Mouse (Mus musculus) left cerebral cortex, postnatal 25 days (tissue): ENCODE data around the gene Dnaic2. TPM values are rescaled to one million over a fixed set of nuclear protein-coding genes. Genes with fewer than 3 reads are reported as not detected.

Experiments used
- DNase-seq, 2 experiments: peaks; one replicate each; pipeline ENCODE4 v3.0.0; 2022; ENCODE audit warnings: low spot score in 2 of 2, mixed read lengths in 1 of 2
- intact Hi-C: fragments of 180-260 bp; cut with DNase I; formaldehyde crosslinking; loops from one replicate; pipeline ENCODE4 v1.15.1; 2025
- total RNA-seq, 2 experiments: library from RNA; stranded (reverse); gene quantifications; 2 replicates each; pipeline ENCODE4 v1.2.3; 2021

The Dnaic2 gene
- total RNA-seq, 2 experiments from 2014 or later: 0.62 to 1.4 TPM

DNA sequence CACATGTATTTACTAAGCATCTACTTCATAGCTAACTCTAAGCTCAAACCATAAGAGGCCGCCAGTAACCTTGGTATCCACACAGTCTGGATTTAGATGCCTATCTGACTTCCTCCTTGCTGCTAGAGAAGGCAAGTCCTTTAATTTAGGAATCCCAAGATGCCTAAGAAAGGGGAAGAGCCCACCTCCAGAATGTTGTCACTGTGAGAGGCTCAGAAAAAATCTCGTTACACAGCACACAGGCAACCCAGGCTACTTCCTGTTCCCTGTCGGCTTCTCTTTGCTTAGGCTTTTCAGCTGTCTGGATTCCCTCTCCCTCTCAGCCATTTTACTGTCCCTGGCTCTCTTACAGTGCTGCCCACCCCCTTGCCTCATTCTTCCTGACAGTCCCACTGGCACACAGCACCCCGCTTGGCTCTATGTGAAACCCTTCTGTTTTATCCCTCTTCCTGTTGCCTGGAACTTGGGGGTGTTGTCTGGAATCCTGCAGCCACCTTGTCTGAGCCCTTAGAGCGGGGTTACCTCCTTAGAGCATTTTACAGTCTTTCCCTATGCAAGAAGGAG is 65.8 kb downstream of the Dnaic2 start:
- peak in 1 of 2 experiments; percentile 60 for DNase-seq
- intact Hi-C loops: loop anchor here (5.0 kb wide), 1 partner anchor 126 kb away; the partner anchor contains the start of gene Rpl38

- no peak for DNase-seq
- intact Hi-C loops: loop anchor here (5.0 kb wide), 1 partner anchor 127 kb away; the partner anchor contains the start of gene Rpl38
Observed at GRCm38 (mm10) chr11:114793868-114794545, 66.8 kb downstream of the Dnaic2 start.

GRCm38 (mm10) chr11:114794691-114795090 is 67.5 kb downstream of the Dnaic2 start:
- intact Hi-C loops: loop anchor here (1.0 to 5.0 kb wide), 3 partner anchors 28 to 127 kb away; partner anchors contain the start of genes Rpl38 and Ttyh2
- no peak for DNase-seq

- intact Hi-C loops: loop anchor here (1.0 to 5.0 kb wide), 2 partner anchors 27 to 118 kb away; partner anchors contain the start of gene Ttyh2
- peak; percentile 90 to 98 for DNase-seq
Observed at GRCm38 (mm10) chr11:114795231-114795746, 68.1 kb downstream of the Dnaic2 start.

GRCm38 (mm10) chr11:114795848-114796322 is 68.7 kb downstream of the Dnaic2 start, which contains the start of gene Btbd17:
Gene Btbd17 (minus strand): TSS chr11:114795945.
- peak; percentile 37 to 71 for DNase-seq
- intact Hi-C loops: loop anchor here (1.0 to 5.0 kb wide), 2 partner anchors 26 to 119 kb away; partner anchors contain the start of gene Ttyh2

GRCm38 (mm10) chr11:114797176-114797575 is 70.0 kb downstream of the Dnaic2 start:
- intact Hi-C loops: loop anchor here (5.0 kb wide), 1 partner anchor 120 kb away; the partner anchor contains the start of gene Ttyh2

GRCm38 (mm10) chr11:114797981-114798380 is 70.8 kb downstream of the Dnaic2 start:
- intact Hi-C loops: loop anchor here (5.0 kb wide), 1 partner anchor 121 kb away; the partner anchor contains the start of gene Ttyh2
- no peak for DNase-seq

More at GRCm38 (mm10) chr11:114797176-114797575, 70.0 kb downstream of the Dnaic2 start:
- no peak for DNase-seq

DNA sequence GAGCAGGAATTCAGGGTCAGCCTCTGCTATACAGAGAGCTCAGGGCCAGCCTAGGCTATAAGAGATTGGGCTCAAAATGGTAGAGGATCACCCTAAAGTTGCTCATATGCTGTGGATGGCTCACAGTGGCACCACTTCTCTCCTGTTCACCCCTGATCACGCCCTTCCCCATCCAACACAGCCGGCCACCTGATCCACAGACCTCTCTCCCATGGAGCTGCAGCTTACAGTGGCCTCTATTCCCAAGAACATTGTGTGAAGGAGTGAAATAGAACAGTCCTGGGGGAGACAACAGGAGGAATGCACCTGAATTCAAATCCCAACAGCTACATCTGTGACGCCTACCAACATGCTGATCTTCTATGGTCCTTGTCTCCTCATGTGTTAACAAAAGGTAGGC is 71.4 kb downstream of the Dnaic2 start, which contains the start of gene Gpr142:
Gpr142 (plus strand) TSS at position 301 of the 400 bp plus-strand sequence.
- DNase-seq: no peak
- intact Hi-C loops: loop anchor here (5.0 kb wide), 1 partner anchor 121 kb away; the partner anchor contains the start of gene Ttyh2

- no peak for DNase-seq
Observed at GRCm38 (mm10) chr11:114801906-114802305, 74.7 kb downstream of the Dnaic2 start.

DNA sequence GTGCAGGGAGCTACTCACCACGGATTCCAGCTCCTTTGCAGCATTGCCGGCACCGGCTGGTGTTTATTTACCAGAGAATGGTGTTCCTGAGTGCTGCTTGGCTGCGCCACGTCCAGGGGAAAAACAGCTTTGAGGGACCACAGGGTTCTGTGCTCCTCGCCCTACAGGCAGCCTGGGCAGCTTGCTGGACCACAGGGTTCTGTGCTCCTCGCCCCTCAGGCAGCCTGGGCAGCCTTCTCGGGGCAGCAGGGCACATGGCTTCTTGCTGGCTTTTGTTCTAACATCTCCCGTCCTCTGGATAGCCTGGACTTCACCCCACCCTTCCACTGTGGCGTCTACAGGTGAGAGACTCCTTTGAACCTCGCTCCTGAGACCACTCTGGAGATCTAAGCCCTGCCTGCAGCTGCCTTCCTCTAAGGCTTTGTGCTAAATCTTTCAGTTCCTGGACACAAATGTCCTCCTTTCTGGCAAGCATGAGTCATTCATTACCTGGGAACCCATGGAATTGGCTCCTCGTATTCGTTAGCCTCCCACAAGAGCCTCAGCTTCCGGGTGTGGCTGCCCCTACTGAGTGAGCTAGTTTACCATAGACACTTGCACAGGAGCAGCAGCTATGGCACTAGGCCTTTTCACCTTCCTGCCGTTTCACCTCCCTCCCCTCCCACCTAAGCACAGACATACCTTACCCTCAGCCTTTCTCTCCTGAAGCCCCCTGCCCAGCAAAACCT is 75.5 kb downstream of the Dnaic2 start:
- DNase-seq: no peak
- intact Hi-C loops: no loop called here

More at GRCm38 (mm10) chr11:114801906-114802305, 74.7 kb downstream of the Dnaic2 start:
- intact Hi-C loops: no loop called here

DNA sequence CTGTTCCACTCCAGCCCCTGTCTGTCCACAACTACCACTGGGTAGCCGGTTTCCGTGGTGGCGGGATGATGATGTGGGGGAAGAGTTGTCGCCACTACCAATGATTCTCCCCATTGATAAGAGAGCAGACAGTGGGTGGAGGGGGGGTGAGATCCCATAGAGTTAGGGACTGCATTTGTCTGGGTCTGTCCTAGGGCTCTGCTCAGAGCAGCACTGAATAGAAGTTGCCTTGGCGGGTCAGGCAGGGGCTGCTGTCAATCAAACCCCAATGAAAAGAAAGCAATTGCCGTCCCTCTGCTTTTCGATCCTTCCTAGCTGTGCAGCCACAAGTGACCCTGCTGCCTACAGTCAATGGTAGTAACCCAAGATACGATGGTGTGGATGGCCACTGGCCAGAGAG is 76.8 kb downstream of the Dnaic2 start:
- intact Hi-C loops: no loop called here
- no peak for DNase-seq

DNA sequence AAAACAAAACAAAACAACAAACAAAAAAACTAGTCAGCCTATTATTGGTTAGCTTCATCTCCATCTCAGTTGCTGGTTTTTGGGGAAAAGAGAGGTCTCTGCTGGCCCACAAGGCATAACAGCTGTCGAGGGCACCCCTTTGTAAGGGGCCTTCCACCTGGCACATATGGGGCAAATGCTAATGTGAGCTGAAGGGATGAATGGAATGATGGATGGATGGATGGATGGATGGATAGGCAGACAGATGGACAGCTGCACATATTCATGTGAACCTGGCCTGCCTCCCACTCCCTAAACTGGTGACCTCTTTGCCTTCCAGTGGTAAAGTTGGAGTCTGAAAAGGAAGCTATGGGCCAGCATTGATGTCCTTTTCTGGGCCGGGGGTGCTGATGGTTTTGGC is 79.8 kb downstream of the Dnaic2 start:
- intact Hi-C loops: no loop called here
- DNase-seq: no peak

Other genes with a start within 250 kb of the Dnaic2 start
- 100 to 1,000 TPM; 765 to 799 TPM for gene Rpl38, start 58.9 kb upstream of the Dnaic2 start, total RNA-seq
- 10 to 100 TPM; 18.6 to 21.4 TPM for gene Ttyh2, start 52.0 kb upstream of the Dnaic2 start, total RNA-seq
- 1 to 10 TPM; 4.8 to 5.3 TPM for gene Kif19a, start 38.0 kb downstream of the Dnaic2 start, total RNA-seq
- gene Btbd17, start 68.5 kb downstream of the Dnaic2 start, total RNA-seq: 10 to 100 TPM; 35.6 to 39.8 TPM
- gene Gpr142, start 71.5 kb downstream of the Dnaic2 start, total RNA-seq: not detected
- gene Gprc5c, start 123.7 kb downstream of the Dnaic2 start, total RNA-seq: 1 to 10 TPM; 4.2 to 6.4 TPM
- gene Cd300a, start 162.6 kb downstream of the Dnaic2 start, total RNA-seq: under 1 TPM; 0.37 to 0.55 TPM
- gene Cd300lb, start 207.0 kb downstream of the Dnaic2 start, total RNA-seq: not detected
- not detected for gene Cd300c, start 241.7 kb downstream of the Dnaic2 start, total RNA-seq